Comparison of ENCODE assay signal across 16 mouse cellular contexts in the genomic region with DNA sequence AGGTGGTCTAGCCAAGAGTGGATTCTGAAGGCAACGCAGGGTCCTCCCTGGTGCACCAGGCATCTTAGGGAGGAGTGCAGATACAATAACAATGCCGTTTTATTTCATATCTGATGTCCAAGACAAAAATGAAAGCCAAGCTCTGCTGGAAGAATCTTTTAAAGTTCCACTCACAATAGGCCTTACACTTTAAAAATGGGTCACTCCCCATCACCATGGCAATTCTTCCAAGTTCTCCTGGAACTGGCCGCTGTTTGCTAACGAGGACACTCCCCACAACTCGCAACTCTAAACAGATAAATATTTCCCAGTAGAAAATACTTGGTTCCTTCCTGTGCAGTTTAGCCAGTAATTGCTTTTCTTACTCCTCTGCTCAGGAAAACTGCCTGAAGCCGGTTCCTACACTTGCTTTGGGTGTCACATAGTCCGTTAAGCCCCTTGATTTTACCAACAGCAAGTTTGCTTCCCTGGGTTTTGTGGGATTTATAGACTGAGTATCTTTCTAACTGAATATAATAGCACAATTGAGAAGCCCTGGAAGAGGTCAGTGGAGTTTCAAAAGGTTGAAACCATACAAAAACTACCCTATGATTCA. TPM values are rescaled to one million over a fixed set of nuclear protein-coding genes. Genes with fewer than 3 reads are reported as not detected.
DNase-seq lines count a peak whose midpoint lies in the region; ATAC-seq and TF ChIP-seq lines count a peak whose summit lies in the region.
"Had no signal": no experiment of that assay in that cellular context is flagged by ENCODE, and none has a peak within 500 bp of the region (broad histone marks: within the 10 kb centered on the region; RNA-seq: fewer than 3 reads in every experiment).

No protein-coding gene starts in this region.

- H3K27ac ChIP-seq in heart, embryonic 12.5 days (ENCODE audit: poor library complexity, severe bottlenecking): no peak overlapping the region
- no peak overlapping the region for H3K27ac ChIP-seq in lung, embryonic 16.5 days (ENCODE audit: low read length)
- no peak overlapping the region for H3K27ac ChIP-seq in liver, postnatal 0 days (ENCODE audit: low read depth)
- H3K27ac ChIP-seq: embryonic facial prominence, embryonic 15.5 days; forebrain, embryonic 13.5 days; hindbrain, embryonic 14.5 days; macrophage had no signal

- no peak for TF ChIP-seq CTCF in liver, postnatal 0 days (IDR thresholded peaks at IDR 0.05; ENCODE audit: low read depth)

- H3K4me2 ChIP-seq in heart, embryonic 12.5 days: no peak overlapping the region
- H3K4me2 ChIP-seq in lung, embryonic 16.5 days (ENCODE audit: low read depth, low read length): no peak overlapping the region
- H3K4me2 ChIP-seq in liver, postnatal 0 days (ENCODE audit: low read depth, low read length): no peak overlapping the region
- H3K4me2 ChIP-seq: embryonic facial prominence, embryonic 15.5 days; forebrain, embryonic 13.5 days; hindbrain, embryonic 14.5 days had no signal

- peaks cover 3% of the 10 kb centered on the region; the same call in 1 of the 2 replicates for H3K4me1 ChIP-seq in heart, embryonic 12.5 days (replicated peaks)
- peaks cover 11% of the 10 kb centered on the region for H3K4me1 ChIP-seq in lung, embryonic 16.5 days (replicated peaks; ENCODE audit: control insufficient read depth, insufficient read depth, low read length)
- H3K4me1 ChIP-seq in liver, postnatal 0 days (ENCODE audit: insufficient read depth): no peaks in the 10 kb centered on the region
- H3K4me1 ChIP-seq: embryonic facial prominence, embryonic 15.5 days; forebrain, embryonic 13.5 days had no signal

- H3K27me3 ChIP-seq in heart, embryonic 12.5 days (replicated peaks): no peaks in the 10 kb centered on the region
- H3K27me3 ChIP-seq in lung, embryonic 16.5 days (ENCODE audit: control insufficient read depth, insufficient read depth, low read depth, low read length): no peaks in the 10 kb centered on the region
- H3K27me3 ChIP-seq in liver, postnatal 0 days (ENCODE audit: insufficient read depth, low read length): no peaks in the 10 kb centered on the region
- H3K27me3 ChIP-seq: CH12.LX; embryonic facial prominence, embryonic 15.5 days; forebrain, embryonic 13.5 days; Patski had no signal

- 60% methylated on average over 7 of the region's 7 CpGs for WGBS in heart, embryonic 12.5 days
- WGBS in lung, embryonic 16.5 days: 55% methylated on average over 7 of the region's 7 CpGs
- WGBS in liver, postnatal 0 days (ENCODE audit: insufficient replicate concordance): 72% methylated on average over 7 of the region's 7 CpGs

- H3K9me3 ChIP-seq in heart, embryonic 12.5 days (replicated peaks): no peaks in the 10 kb centered on the region
- H3K9me3 ChIP-seq in lung, embryonic 16.5 days (ENCODE audit: control insufficient read depth, low read length): peaks cover 2% of the 10 kb centered on the region; the same call in 1 of the 2 replicates
- H3K9me3 ChIP-seq in liver, postnatal 0 days (ENCODE audit: low read length): no peaks in the 10 kb centered on the region
- H3K9me3 ChIP-seq: embryonic facial prominence, embryonic 15.5 days; forebrain, embryonic 13.5 days had no signal

- DNase-seq in heart, adult 9 months (ENCODE audit: low spot score in 2 of 2): peak; percentile 46 to 70
- no peak for DNase-seq in lung, postnatal 25 days (ENCODE audit: low spot score)
- DNase-seq in urinary bladder, postnatal 14 days (ENCODE audit: low spot score): peak; percentile 36
- DNase-seq in urinary bladder, postnatal 10 days (ENCODE audit: low spot score): no peak
- DNase-seq in liver, postnatal 0 days: no peak
- DNase-seq: adrenal gland, adult 8-10 months; liver; right cerebral cortex, postnatal 4 days had no signal

- ATAC-seq in heart, embryonic 12.5 days (ENCODE audit: insufficient number of reproducible peaks, low FRiP score): no peak
- ATAC-seq in lung, embryonic 16.5 days (ENCODE audit: low read depth): 0 out of 2 replicates have a peak, but pooled peaks have one; percentile 35
- ATAC-seq in liver, postnatal 0 days: no peak
- ATAC-seq: forebrain, embryonic 13.5 days; Patski had no signal

- no peak for TF ChIP-seq EP300 in liver, postnatal 0 days (IDR thresholded peaks at IDR 0.05; ENCODE audit: low read depth)

- no peak overlapping the region for H3K9ac ChIP-seq in heart, embryonic 12.5 days
- H3K9ac ChIP-seq in lung, embryonic 16.5 days (ENCODE audit: low read length): no peak overlapping the region
- H3K9ac ChIP-seq in liver, postnatal 0 days (replicated peaks): no peak overlapping the region
- H3K9ac ChIP-seq: embryonic facial prominence, embryonic 15.5 days; forebrain, embryonic 13.5 days; hindbrain, embryonic 14.5 days had no signal

- no peak overlapping the region for H3K4me3 ChIP-seq in heart, embryonic 12.5 days
- no peak overlapping the region for H3K4me3 ChIP-seq in lung, embryonic 16.5 days (ENCODE audit: low read length)
- H3K4me3 ChIP-seq in liver, postnatal 0 days (ENCODE audit: low read depth, low read length): no peak overlapping the region
- H3K4me3 ChIP-seq: embryonic facial prominence, embryonic 15.5 days; forebrain, embryonic 13.5 days had no signal

- H3K36me3 ChIP-seq in heart, embryonic 12.5 days: no peaks in the 10 kb centered on the region
- H3K36me3 ChIP-seq in lung, embryonic 16.5 days (ENCODE audit: control insufficient read depth, insufficient read depth, low read length): no peaks in the 10 kb centered on the region
- H3K36me3 ChIP-seq in liver, postnatal 0 days (replicated peaks; ENCODE audit: insufficient read depth, low read length): no peaks in the 10 kb centered on the region
- H3K36me3 ChIP-seq: embryonic facial prominence, embryonic 15.5 days had no signal

RNA-seq across cellular contexts. Expression of gene Add3, which starts 28.1 kb away (rescaled TPM):
- 154 and 157 TPM in 2 replicates for polyA plus RNA-seq in heart, embryonic 12.5 days (2016; fragmentation: Nextera tagmentation; extraction: Ambion mirVana)
- polyA plus RNA-seq in lung, embryonic 16.5 days (2015; fragmentation: Nextera tagmentation; extraction: Ambion mirVana): 91.3 and 101 TPM in 2 replicates
- polyA plus RNA-seq in liver, postnatal 0 days (2015; fragmentation: Nextera tagmentation; extraction: Ambion mirVana): 17.5 and 21.4 TPM in 2 replicates

Comparison
In these comparisons a context has a peak if more than half of its experiments do, and no peak if none do; other contexts are left out.
1. DNase-seq: peak in heart, adult 9 months (2 of 2) and urinary bladder, postnatal 14 days (single experiment); none in lung, postnatal 25 days (single experiment), urinary bladder, postnatal 10 days (single experiment) and liver, postnatal 0 days (single experiment).